ENCODE assay signal across 10 mouse cellular contexts in the genomic region with DNA sequence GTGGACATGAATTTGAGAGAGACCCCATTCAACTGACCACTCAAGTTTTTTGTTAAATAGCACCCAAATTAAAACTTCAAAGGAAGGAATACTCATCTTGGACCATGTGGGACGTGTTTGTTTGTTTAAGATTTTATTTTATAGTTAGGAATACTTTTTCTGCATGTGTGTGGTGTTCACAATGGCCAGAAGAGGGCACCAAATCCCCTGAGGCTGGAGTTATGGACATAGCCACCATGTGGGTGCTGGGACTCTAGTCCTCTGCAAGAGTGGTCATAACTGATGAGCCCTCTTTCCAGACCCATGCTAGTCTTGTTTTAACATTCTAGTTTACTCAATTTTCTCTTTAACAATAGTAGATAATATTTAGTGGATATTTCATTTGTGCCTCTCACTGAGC. TPM values are rescaled to one million over a fixed set of nuclear protein-coding genes. Genes with fewer than 3 reads are reported as not detected.
A peak's percentile ranks its signal among the peaks of the same experiment; 100 is the strongest.
DNase-seq lines count a peak whose midpoint lies in the region; ATAC-seq and TF ChIP-seq lines count a peak whose summit lies in the region.
"Had no signal": no experiment of that assay in that cellular context is flagged by ENCODE, and none has a peak within 500 bp of the region (broad histone marks: within the 10 kb centered on the region; RNA-seq: fewer than 3 reads in every experiment).

No protein-coding gene starts in this region.

- no peak overlapping the region for H3K9ac ChIP-seq in liver, adult 2 months (ENCODE audit: low read depth, low read length)
- H3K9ac ChIP-seq in liver, embryonic 11.5 days (ENCODE audit: low read depth, low read length): no peak overlapping the region
- H3K9ac ChIP-seq: forebrain, embryonic 12.5 days; limb, embryonic 15.5 days had no signal

- 55% methylated on average over 1 of the region's 1 CpGs for WGBS in liver, adult 2 months
- 24% methylated on average over 1 of the region's 1 CpGs for WGBS in liver, embryonic 11.5 days

- H3K27ac ChIP-seq in liver, adult 2 months (replicated peaks; ENCODE audit: insufficient read depth, low read depth, low read length): no peak overlapping the region
- H3K27ac ChIP-seq in liver, embryonic 11.5 days (ENCODE audit: low read depth, low read length): no peak overlapping the region
- H3K27ac ChIP-seq: forebrain, embryonic 12.5 days; limb, embryonic 15.5 days had no signal

- H3K4me3 ChIP-seq in liver, adult 2 months (ENCODE audit: insufficient read depth, low read depth, low read length): no peak overlapping the region
- H3K4me3 ChIP-seq in liver, embryonic 11.5 days (ENCODE audit: low read depth, low read length): no peak overlapping the region
- H3K4me3 ChIP-seq in G1E (ENCODE audit: low read depth, low read length): no peak overlapping the region
- H3K4me3 ChIP-seq: forebrain, embryonic 12.5 days; limb, embryonic 15.5 days had no signal

- DNase-seq in adrenal gland, postnatal 14 days: peak; percentile 13
- no peak for DNase-seq in adrenal gland, postnatal 25 days
- peak; percentile 2 for DNase-seq in liver, adult 2 months (ENCODE audit: extremely low read depth, low read depth, low spot score)
- no peak for DNase-seq in liver, embryonic 11.5 days (ENCODE audit: low spot score)
- DNase-seq in G1E (ENCODE audit: low spot score): no peak

- TF ChIP-seq CTCF in liver, adult 2 months (IDR thresholded peaks at IDR 0.05; ENCODE audit: low read depth, low read length): peak; percentile 26; the same call in 1 of the 2 replicates
- TF ChIP-seq CTCF in G1E (IDR thresholded peaks at IDR 0.05; ENCODE audit: low read depth, low read length): peak; percentile 20; the same call in 1 of the 2 replicates

- no peak overlapping the region for H3K4me2 ChIP-seq in liver, embryonic 11.5 days
- H3K4me2 ChIP-seq: forebrain, embryonic 12.5 days; limb, embryonic 15.5 days had no signal

- no peak for ATAC-seq in liver, embryonic 11.5 days (replicated peaks; ENCODE audit: low FRiP score)
- ATAC-seq in G1E (ENCODE audit: extremely low read depth, insufficient number of reproducible peaks, low FRiP score, poor library complexity, severe bottlenecking): no peak
- peak; percentile 59 for ATAC-seq in granulocyte monocyte progenitor cell, adult 5-6 weeks (replicated peaks; ENCODE audit: poor library complexity, severe bottlenecking)
- ATAC-seq in activated CD4-positive, CD25-positive, alpha-beta regulatory T cell, adult 4 months: no peak
- no peak for ATAC-seq in erythroid progenitor cell, adult 5-6 weeks (replicated peaks; ENCODE audit: low FRiP score, poor library complexity, severe bottlenecking)

- no peaks in the 10 kb centered on the region for H3K4me1 ChIP-seq in liver, adult 2 months (ENCODE audit: control insufficient read depth, insufficient read depth, low read length)
- no peaks in the 10 kb centered on the region for H3K4me1 ChIP-seq in liver, embryonic 11.5 days (replicated peaks; ENCODE audit: control insufficient read depth, insufficient read depth, low read length)
- peaks cover 10% of the 10 kb centered on the region for H3K4me1 ChIP-seq in G1E (ENCODE audit: insufficient read depth, low read depth, low read length)
- H3K4me1 ChIP-seq: forebrain, embryonic 12.5 days; limb, embryonic 15.5 days had no signal

- no peak for TF ChIP-seq POLR2A in liver, adult 2 months (IDR thresholded peaks at IDR 0.05; ENCODE audit: extremely low read depth, insufficient read depth, low read length)

- H3K36me3 ChIP-seq in liver, adult 2 months (ENCODE audit: control insufficient read depth, insufficient read depth, low read length): no peaks in the 10 kb centered on the region
- H3K36me3 ChIP-seq in liver, embryonic 11.5 days (ENCODE audit: control insufficient read depth, insufficient read depth, low read length): no peaks in the 10 kb centered on the region
- no peaks in the 10 kb centered on the region for H3K36me3 ChIP-seq in G1E (replicated peaks)
- H3K36me3 ChIP-seq: forebrain, embryonic 12.5 days; limb, embryonic 15.5 days had no signal

- no peaks in the 10 kb centered on the region for H3K79me2 ChIP-seq in liver, adult 2 months (ENCODE audit: control insufficient read depth, insufficient read depth, low read length)

- H3K9me3 ChIP-seq in liver, embryonic 11.5 days (ENCODE audit: control insufficient read depth, low read length): no peaks in the 10 kb centered on the region
- no peaks in the 10 kb centered on the region for H3K9me3 ChIP-seq in G1E (replicated peaks)
- H3K9me3 ChIP-seq: forebrain, embryonic 12.5 days; limb, embryonic 15.5 days had no signal

- no peaks in the 10 kb centered on the region for H3K27me3 ChIP-seq in liver, adult 2 months (ENCODE audit: control insufficient read depth, insufficient read depth, low read length)
- H3K27me3 ChIP-seq in liver, embryonic 11.5 days (replicated peaks; ENCODE audit: control insufficient read depth, insufficient read depth, low read length): no peaks in the 10 kb centered on the region
- H3K27me3 ChIP-seq in G1E (ENCODE audit: insufficient read depth, low read length): peaks cover 2% of the 10 kb centered on the region; the same call in 1 of the 2 replicates
- H3K27me3 ChIP-seq: forebrain, embryonic 12.5 days; limb, embryonic 15.5 days had no signal

RNA-seq across cellular contexts. Expression of gene Nxpe4, which starts 14.9 kb away (rescaled TPM):
- total RNA-seq in adrenal gland, postnatal 14 days (2021): 6.8 and 8.6 TPM in 2 replicates
- 2.9 and 5.9 TPM in 2 replicates for total RNA-seq in adrenal gland, postnatal 25 days (2021)
- 0.55 and 0.87 TPM in 2 replicates for total RNA-seq in liver, adult 2 months (2014; rRNA removed)
- 0.01 and 0.07 TPM in 2 replicates for polyA plus RNA-seq in liver, adult 2 months (2012; rRNA removed)
- 9.9 and 10.0 TPM in 2 replicates for polyA plus RNA-seq in liver, embryonic 11.5 days (2014; fragmentation: Nextera tagmentation; extraction: Ambion mirVana)
- total RNA-seq in G1E (2014; fragmentation: Nextera tagmentation): 177 and 179 TPM in 2 replicates
- total RNA-seq in G1E (2017): 110 and 117 TPM in 2 replicates
- polyA plus RNA-seq in G1E (2012): 4.1 and 5.8 TPM in 2 replicates
- 0.77 and 1.7 TPM in 2 replicates for total RNA-seq in granulocyte monocyte progenitor cell, adult 5-6 weeks (2014; fragmentation: Nextera tagmentation)
- total RNA-seq in granulocyte monocyte progenitor cell, adult 5-6 weeks (2017): 0.93 and 1.8 TPM in 2 replicates
- polyA plus RNA-seq in activated CD4-positive, CD25-positive, alpha-beta regulatory T cell, adult 4 months (2017; shearing (Covaris generic)): 1 to 10 TPM in 1 of 2 experiments, under 1 TPM in 1; 0.34 to 5.5 TPM
- total RNA-seq in erythroid progenitor cell, adult 5-6 weeks (2015; ENCODE audit: low replicate concordance): 47.6 and 53.2 TPM in 2 replicates
- 35.1 and 39.0 TPM in 2 replicates for total RNA-seq in erythroid progenitor cell, adult 5-6 weeks (2017; ENCODE audit: low replicate concordance)

Comparison
In these comparisons a context has a peak if more than half of its experiments do, and no peak if none do; other contexts are left out.
1. DNase-seq: peak in adrenal gland, postnatal 14 days (single experiment) and liver, adult 2 months (single experiment); none in adrenal gland, postnatal 25 days (single experiment), liver, embryonic 11.5 days (single experiment) and G1E (single experiment).